Mouse (Mus musculus) frontal cortex, adult (tissue): ENCODE measurements around the gene Gm3755.
"Not testable (repeated sequence)": the region's sequence is repeated elsewhere in the genome, so short reads cannot be mapped to it uniquely, and the experiment has no call there.

Source experiments
- ATAC-seq: cut with Nextera tagmentation; 2 replicates; pipeline ENCODE4 v1.9.2; 2017; ENCODE audit warnings: mild to moderate bottlenecking, moderate library complexity, mixed read lengths; ENCODE audit not compliant: low TSS enrichment

Gm3755 gene

GRCm38 (mm10) chr14:7450817-7451216, at the start of gene Gm3755:
Gm3755 (minus strand) TSS chr14:7450917.
- ATAC-seq, result not testable (repeated sequence)

DNA sequence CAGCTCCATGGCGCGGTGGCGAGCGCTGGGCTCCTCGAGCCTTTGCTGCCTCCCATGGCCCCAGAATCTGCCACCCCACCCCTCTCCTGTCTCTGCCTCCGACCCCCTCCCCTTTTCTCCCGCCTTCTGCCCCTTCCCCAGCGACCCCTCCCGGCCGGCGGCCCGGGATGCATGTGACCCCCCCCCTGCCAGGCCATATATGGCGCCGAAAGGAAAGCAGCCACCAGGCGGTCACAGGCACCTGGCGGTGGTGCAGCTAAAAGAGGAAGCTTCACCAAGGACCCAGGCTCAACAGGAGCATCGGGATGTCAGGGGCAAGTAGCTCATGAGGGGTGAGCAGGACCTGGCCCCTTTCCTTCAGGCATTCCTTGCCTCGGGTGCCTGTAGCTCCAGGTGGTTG, 38.0 kb upstream of the Gm3755 start:
- ATAC-seq, result not testable (repeated sequence)

GRCm38 (mm10) chr14:7483662-7484061, 32.9 kb upstream of the Gm3755 start, which contains the start of gene Gm3752:
Gm3752 (minus strand) TSS chr14:7483762.
- not testable (repeated sequence) for ATAC-seq

- not testable (repeated sequence) for ATAC-seq
Observed at GRCm38 (mm10) chr14:7422496-7422895, 28.2 kb downstream of the Gm3755 start.
